Mouse (Mus musculus): ENCODE data around the gene Aox4. TPM values are rescaled to one million over a fixed set of nuclear protein-coding genes. Genes with fewer than 3 reads are reported as not detected.

The Aox4 gene
- polyA plus RNA-seq, 1 experiment from 2014 or later: not detected

DNA sequence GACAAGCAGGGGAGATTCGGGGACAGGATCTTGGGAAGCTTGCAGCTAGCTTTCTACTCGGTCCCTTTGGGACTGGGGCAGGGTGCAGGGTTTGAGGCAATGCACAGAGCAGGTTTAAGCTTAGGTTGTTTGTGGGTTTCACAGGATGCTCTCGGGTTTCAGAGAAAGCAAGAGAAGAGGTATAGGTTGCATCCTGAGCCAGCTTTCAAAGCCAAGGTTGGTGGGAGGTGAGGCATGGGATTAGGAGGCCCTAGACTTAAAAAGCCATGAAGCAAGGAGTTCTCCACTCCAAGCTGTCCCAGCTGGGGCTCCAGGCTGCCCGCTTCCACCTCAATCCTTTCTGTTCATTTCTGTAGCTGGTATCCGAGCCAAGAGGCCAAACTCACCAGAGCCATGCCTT, 67.8 kb downstream of the Aox4 start, which contains the start of gene Aox2:
TSS of gene Aox2 (plus strand) at position 301 of the 400 bp plus-strand sequence.
- no peak within 1 kb of the TSS for H3K4me3 ChIP-seq (ENCODE audit: low read depth, low read length)
- no peaks in the 10 kb centered on the region for H3K36me3 ChIP-seq (ENCODE audit: control insufficient read depth, insufficient read depth)
- no peak within 1 kb of the TSS for H3K4me2 ChIP-seq (replicated peaks; ENCODE audit: low read depth)
- TF ChIP-seq CTCF (IDR thresholded peaks at IDR 0.05; ENCODE audit: low read depth): no peak
- no peaks in the 10 kb centered on the region for H3K27me3 ChIP-seq (replicated peaks; ENCODE audit: control insufficient read depth, insufficient read depth, low read length)
- ATAC-seq: no peak
- no peak within 1 kb of the TSS for H3K27ac ChIP-seq (ENCODE audit: low read depth, low read length)
- WGBS: 70% methylated on average over 5 of the region's 5 CpGs
- no peaks in the 10 kb centered on the region for H3K9me3 ChIP-seq (ENCODE audit: control insufficient read depth)
- H3K9ac ChIP-seq (ENCODE audit: low read depth, low read length): no peak within 1 kb of the TSS
- H3K4me1 ChIP-seq (replicated peaks; ENCODE audit: control insufficient read depth, insufficient read depth, low read length): no peaks in the 10 kb centered on the region

GRCm38 (mm10) chr1:58278513-58278912, 68.3 kb downstream of the Aox4 start:
- H3K36me3 ChIP-seq (ENCODE audit: control insufficient read depth, insufficient read depth): no peaks in the 10 kb centered on the region
- no peak overlapping the region for H3K4me3 ChIP-seq (ENCODE audit: low read depth, low read length)
- no peaks in the 10 kb centered on the region for H3K4me1 ChIP-seq (replicated peaks; ENCODE audit: control insufficient read depth, insufficient read depth, low read length)
- ATAC-seq: no peak
- no peaks in the 10 kb centered on the region for H3K9me3 ChIP-seq (ENCODE audit: control insufficient read depth)
- no peak overlapping the region for H3K4me2 ChIP-seq (replicated peaks; ENCODE audit: low read depth)
- no peak overlapping the region for H3K9ac ChIP-seq (ENCODE audit: low read depth, low read length)
- no peaks in the 10 kb centered on the region for H3K27me3 ChIP-seq (replicated peaks; ENCODE audit: control insufficient read depth, insufficient read depth, low read length)
- WGBS: 76% methylated on average over 7 of the region's 7 CpGs
- no peak for TF ChIP-seq CTCF (IDR thresholded peaks at IDR 0.05; ENCODE audit: low read depth)
- no peak overlapping the region for H3K27ac ChIP-seq (ENCODE audit: low read depth, low read length)

DNA sequence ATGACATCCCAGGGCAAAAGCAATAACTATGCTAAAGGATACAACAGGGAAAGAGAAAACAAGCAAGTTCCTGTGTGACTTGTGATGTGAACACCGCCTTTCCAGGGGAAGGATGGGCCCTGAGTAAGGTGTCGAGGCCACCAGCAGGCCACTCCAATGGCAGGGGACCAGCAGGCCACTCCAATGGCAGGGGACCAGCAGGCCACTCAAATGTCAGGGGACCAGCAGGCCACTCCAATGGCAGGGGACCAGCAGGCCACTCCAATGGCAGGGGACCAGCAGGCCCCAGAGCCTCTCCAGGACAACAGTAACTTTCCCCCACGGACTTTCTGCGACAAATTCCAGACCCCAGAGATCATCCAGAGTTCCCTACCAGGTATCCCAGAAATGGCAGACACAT, 70.2 kb downstream of the Aox4 start:
- H3K27ac ChIP-seq (ENCODE audit: low read depth, low read length): no peak overlapping the region
- ATAC-seq: no peak
- WGBS: 71% methylated on average over 4 of the region's 4 CpGs

DNA sequence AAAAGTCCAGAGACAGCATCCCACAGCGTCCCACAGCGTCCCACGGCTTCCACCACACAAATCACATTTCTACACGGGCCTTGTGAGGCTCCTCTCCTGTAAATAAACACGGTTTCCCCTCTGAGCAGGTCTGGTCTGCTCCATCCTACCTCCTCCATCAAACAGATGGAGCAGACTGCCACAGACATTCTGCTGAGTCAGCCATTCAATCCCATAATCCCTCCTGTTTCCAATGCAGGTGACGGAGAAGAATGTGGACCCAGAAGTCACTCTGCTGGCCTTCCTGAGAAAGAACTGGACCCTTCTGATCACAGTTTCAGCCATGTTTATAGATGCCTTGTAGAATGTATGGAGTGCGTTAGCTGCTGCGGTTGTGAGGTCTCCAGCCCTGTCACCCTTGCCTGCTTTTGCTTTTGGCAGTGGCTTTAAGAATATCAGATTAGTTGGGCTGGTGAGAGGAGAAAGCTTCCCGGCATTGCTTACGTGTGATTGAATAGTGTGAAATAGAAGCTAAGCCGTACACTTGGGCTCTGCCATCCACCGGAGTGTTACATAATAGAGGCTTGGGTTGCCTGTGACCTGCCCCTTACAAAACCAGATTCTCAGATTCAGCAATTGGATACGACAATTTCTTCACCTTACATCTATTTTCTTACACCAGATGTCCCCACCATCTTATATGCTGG, 70.9 kb downstream of the Aox4 start:
- no peak for TF ChIP-seq CTCF (IDR thresholded peaks at IDR 0.05; ENCODE audit: low read depth)
- no peaks in the 10 kb centered on the region for H3K27me3 ChIP-seq (replicated peaks; ENCODE audit: control insufficient read depth, insufficient read depth, low read length)
- H3K9ac ChIP-seq (ENCODE audit: low read depth, low read length): no peak overlapping the region
- no peak overlapping the region for H3K27ac ChIP-seq (ENCODE audit: low read depth, low read length)
- no peaks in the 10 kb centered on the region for H3K4me1 ChIP-seq (replicated peaks; ENCODE audit: control insufficient read depth, insufficient read depth, low read length)
- no peaks in the 10 kb centered on the region for H3K9me3 ChIP-seq (ENCODE audit: control insufficient read depth)
- H3K4me2 ChIP-seq (replicated peaks; ENCODE audit: low read depth): no peak overlapping the region
- WGBS: 74% methylated on average over 13 of the region's 13 CpGs
- no peak for ATAC-seq
- H3K4me3 ChIP-seq (ENCODE audit: low read depth, low read length): no peak overlapping the region
- no peaks in the 10 kb centered on the region for H3K36me3 ChIP-seq (ENCODE audit: control insufficient read depth, insufficient read depth)

More for the DNA sequence above, 70.2 kb downstream of the Aox4 start:
- H3K27me3 ChIP-seq (replicated peaks; ENCODE audit: control insufficient read depth, insufficient read depth, low read length): no peaks in the 10 kb centered on the region
- TF ChIP-seq CTCF (IDR thresholded peaks at IDR 0.05; ENCODE audit: low read depth): no peak
- H3K4me1 ChIP-seq (replicated peaks; ENCODE audit: control insufficient read depth, insufficient read depth, low read length): no peaks in the 10 kb centered on the region
- no peak overlapping the region for H3K4me2 ChIP-seq (replicated peaks; ENCODE audit: low read depth)
- no peak overlapping the region for H3K4me3 ChIP-seq (ENCODE audit: low read depth, low read length)
- H3K9ac ChIP-seq (ENCODE audit: low read depth, low read length): no peak overlapping the region
- no peaks in the 10 kb centered on the region for H3K9me3 ChIP-seq (ENCODE audit: control insufficient read depth)
- H3K36me3 ChIP-seq (ENCODE audit: control insufficient read depth, insufficient read depth): no peaks in the 10 kb centered on the region

- no peaks in the 10 kb centered on the region for H3K27me3 ChIP-seq (replicated peaks; ENCODE audit: control insufficient read depth, insufficient read depth, low read length)
- ATAC-seq: no peak
- H3K9ac ChIP-seq (ENCODE audit: low read depth, low read length): no peak overlapping the region
- 74% methylated on average over 4 of the region's 4 CpGs for WGBS
- no peak overlapping the region for H3K4me3 ChIP-seq (ENCODE audit: low read depth, low read length)
- H3K4me2 ChIP-seq (replicated peaks; ENCODE audit: low read depth): no peak overlapping the region
- no peaks in the 10 kb centered on the region for H3K9me3 ChIP-seq (ENCODE audit: control insufficient read depth)
- H3K4me1 ChIP-seq (replicated peaks; ENCODE audit: control insufficient read depth, insufficient read depth, low read length): no peaks in the 10 kb centered on the region
- no peaks in the 10 kb centered on the region for H3K36me3 ChIP-seq (ENCODE audit: control insufficient read depth, insufficient read depth)
- no peak overlapping the region for H3K27ac ChIP-seq (ENCODE audit: low read depth, low read length)
- no peak for TF ChIP-seq CTCF (IDR thresholded peaks at IDR 0.05; ENCODE audit: low read depth)
These were observed 71.4 kb downstream of the Aox4 start for GRCm38 (mm10) chr1:58281625-58281988.

DNA sequence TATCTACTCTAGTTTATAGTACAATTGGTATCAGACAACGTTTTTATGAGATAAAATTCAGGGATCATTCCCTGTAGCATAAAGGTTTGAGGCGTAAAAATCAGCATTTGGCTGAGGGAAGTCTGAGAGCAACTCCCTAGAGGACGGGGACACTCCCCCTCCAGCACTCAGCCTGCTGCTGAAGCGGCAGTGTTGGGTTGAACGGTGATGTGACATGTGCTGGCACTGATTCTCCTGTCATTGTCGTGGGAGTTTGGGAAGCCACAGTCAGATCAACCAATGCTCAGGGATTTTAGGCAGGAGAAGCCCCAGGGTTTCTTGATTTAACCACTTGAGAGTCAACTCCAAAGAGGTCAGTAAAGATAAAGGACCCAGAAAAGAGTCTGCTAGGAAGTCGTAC, 74.3 kb downstream of the Aox4 start:
- H3K4me3 ChIP-seq (ENCODE audit: low read depth, low read length): no peak overlapping the region
- H3K4me1 ChIP-seq (replicated peaks; ENCODE audit: control insufficient read depth, insufficient read depth, low read length): no peaks in the 10 kb centered on the region
- no peak overlapping the region for H3K4me2 ChIP-seq (replicated peaks; ENCODE audit: low read depth)
- ATAC-seq: no peak
- H3K9ac ChIP-seq (ENCODE audit: low read depth, low read length): no peak overlapping the region
- H3K36me3 ChIP-seq (ENCODE audit: control insufficient read depth, insufficient read depth): no peaks in the 10 kb centered on the region
- H3K27ac ChIP-seq (ENCODE audit: low read depth, low read length): no peak overlapping the region
- no peaks in the 10 kb centered on the region for H3K9me3 ChIP-seq (ENCODE audit: control insufficient read depth)
- WGBS: 56% methylated on average over 7 of the region's 7 CpGs
- H3K27me3 ChIP-seq (replicated peaks; ENCODE audit: control insufficient read depth, insufficient read depth, low read length): no peaks in the 10 kb centered on the region
- no peak for TF ChIP-seq CTCF (IDR thresholded peaks at IDR 0.05; ENCODE audit: low read depth)

All from intestine, postnatal 0 days (tissue).